Mouse (Mus musculus) layer of hippocampus, postnatal 10 days (tissue): ENCODE data around the gene Dusp19. TPM values are rescaled to one million over a fixed set of nuclear protein-coding genes. Genes with fewer than 3 reads are reported as not detected.
A peak's percentile ranks its signal among the peaks of the same experiment; 100 is the strongest.

Source experiments
- DNase-seq, 2 experiments: peaks; one replicate each; pipeline ENCODE4 v3.0.0; 2021; ENCODE audit warnings: low spot score in 2 of 2
- long read RNA-seq: library from polyadenylated mRNA; stranded (forward); transcript quantifications from one replicate; pipeline ENCODE4 v2.0.0, GENCODE M21; 2023
- total RNA-seq, 2 experiments: library from RNA; stranded (reverse); gene quantifications; 2 replicates each; pipeline ENCODE4 v1.2.3; 2021

Dusp19 gene
- total RNA-seq: 10 to 100 TPM; 18.4 to 21.1 TPM
- long read RNA-seq, transcript Dusp19-201 (4 exons, 1,632 nt): major isoform, 10 of 14 reads
- long read RNA-seq, partial matches to known transcripts: 0 of 14 reads
- long read RNA-seq, other reads (novel, unspliced or antisense): 3 of 14 reads

DNA sequence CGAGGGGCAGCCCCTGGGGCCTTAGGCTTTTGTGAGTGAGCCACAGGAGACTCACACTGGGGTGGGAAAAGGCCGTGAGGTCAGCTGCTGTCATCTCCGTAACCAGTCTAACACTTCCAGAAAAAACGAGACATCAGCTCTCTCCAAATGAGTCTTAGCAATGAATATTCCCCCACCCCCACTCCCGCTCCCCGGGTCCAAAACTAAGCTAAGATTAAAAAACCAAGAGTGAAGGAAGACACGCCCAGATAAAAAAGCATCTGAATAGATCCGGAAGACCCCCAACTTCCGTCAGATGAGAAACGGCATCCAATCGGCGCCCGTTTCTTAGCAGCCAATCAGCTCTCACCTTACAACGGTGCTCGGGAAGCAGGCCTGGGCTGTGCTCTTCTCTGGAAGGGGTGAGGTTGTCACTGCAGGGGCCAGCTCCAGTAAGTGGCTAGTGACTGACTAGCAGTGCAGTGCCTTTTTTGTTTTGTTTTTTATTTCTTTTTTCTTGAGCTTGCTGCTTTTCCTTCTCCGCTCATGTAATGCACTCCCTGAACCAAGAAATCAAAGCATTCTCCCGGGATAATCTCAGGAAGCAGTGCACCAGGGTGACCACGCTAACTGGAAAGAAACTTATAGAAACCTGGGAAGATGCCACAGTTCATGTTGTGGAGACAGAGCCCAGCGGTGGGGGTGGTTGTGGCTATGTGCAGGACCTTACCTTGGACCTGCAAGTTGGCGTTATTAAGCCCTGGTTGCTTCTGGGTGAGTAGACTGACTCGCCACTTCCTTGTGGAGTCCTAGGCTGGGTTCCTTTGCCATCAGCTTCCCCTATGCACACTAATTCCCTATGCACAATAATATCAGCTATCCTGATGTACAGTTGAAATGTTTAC lies at the start of gene Dusp19, which contains the start of gene Nup35:
Gene Dusp19, plus strand, starts transcription at position 192 of the 884 bp plus-strand sequence.
Gene Nup35, plus strand, starts transcription at position 383 of the 884 bp plus-strand sequence.
- DNase-seq: peak; percentile 98

DNA sequence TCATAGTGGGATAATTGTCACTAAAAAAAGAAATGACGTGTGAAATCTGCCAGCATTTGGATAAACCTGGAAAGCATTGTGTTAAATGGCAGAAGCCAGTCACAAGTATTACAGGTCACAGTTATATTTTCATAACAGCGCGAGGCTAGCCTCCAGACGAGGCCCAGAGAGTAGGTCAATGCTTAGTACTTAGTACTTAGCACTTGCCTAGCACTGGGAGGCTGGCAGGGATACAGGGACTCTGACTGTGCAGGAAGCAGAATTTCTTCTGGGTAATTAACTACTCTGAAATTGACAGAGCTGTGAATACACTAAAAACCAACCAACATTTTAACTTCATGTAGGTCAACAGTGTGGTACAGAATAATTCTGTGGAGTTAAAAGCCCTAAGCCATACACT lies 49.4 kb upstream of the Dusp19 start:
- no peak for DNase-seq

DNA sequence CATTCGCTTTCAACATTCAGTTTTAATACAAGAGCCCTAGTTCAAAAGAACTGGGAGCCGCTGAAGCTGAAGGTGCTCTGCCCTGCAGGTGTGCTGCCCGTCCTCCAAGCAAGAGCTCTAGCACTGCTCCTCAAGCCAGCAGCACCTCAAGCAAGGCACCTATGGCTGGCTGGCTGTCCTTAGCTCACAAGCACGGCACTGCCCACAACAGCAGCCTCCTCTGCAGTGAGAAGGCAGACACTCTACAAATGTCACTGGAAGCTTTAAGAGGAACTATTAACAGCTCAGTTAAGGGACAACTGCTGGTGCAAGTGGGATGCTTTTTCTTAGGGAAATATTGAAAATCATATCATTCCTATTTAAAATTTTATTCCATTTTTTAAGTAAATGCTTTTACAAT lies 46.2 kb upstream of the Dusp19 start:
- DNase-seq: peak in 1 of 2 experiments; percentile 9

DNA sequence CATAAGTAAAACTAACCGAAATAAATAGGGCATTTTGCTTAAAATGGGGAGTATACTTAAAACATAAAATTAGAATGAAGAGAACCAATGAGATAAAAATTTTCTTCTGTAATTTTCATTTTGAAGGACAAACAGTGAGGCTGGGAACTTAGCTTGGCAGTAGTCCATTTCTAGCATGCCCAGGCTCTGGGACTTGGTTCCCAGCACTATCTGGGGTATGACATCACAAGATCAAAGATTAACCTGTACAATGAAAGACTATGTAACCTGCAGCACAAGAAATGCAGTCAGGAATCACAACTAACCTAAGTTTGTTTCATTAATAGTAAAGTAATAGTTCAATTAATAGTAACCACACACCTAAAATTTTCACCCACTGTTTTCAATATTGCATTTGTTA lies 39.6 kb upstream of the Dusp19 start:
- DNase-seq: no peak

DNA sequence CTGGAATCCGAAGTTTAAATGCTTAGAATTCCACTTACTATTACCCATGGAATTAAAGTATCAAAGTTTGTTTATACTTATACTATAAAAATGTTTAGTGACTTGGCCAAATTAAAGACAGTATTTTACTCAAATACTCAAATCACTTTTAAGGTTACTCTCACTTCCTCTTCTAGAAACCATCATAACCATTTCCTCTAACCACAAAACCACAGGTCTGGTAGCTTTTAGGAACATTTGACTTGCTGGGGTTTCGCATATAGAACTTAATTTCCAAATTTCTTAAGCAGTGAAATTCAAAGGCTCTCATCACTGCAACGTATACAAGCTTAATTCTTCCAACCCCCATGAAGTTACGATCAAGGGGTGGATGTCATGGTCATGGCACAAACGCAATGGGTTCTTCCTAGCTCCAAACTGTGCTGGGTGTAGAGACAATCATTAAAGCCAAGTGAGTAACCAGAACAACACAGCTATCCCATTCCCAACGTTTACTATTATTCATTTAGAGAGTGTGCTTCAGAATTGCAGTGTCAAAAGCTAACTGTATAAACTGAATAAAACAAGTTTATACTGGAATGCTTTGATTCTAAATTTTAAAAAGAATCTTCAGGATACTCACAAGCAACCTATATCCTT lies 37.5 kb upstream of the Dusp19 start:
- DNase-seq: no peak

DNA sequence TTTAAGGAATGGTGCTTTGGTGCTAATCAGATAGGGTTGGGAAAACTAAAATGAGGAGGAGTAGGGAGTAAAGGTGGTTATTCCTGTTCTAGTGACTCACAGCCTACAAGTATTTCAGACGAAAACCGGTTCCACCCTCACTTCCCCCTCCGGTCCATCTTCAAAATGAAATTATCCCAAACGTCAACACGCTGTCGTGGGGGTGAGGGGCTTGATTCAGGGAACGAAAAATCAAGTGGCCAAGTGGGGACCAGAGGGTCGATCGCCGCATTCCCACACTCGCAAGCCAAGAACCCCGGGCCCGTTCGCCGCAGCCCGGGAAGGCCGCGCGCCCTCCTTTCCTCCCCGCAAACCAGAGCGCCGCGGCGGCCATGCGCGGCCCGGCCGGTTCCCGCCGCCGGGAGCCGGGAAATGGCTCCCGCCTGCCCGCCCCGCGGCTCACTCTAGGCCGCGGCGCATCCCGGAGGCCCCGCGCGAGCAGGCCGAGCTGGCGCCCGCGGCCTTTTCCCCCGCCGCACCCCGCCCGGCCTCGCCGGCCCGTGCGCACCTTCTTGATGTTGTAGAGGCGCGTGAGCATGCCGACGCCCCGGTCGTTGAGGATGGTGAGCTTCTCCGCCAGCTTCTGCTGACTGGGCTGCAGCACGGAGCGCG lies 36.4 kb upstream of the Dusp19 start:
- DNase-seq: peak; percentile 38 to 61

DNA sequence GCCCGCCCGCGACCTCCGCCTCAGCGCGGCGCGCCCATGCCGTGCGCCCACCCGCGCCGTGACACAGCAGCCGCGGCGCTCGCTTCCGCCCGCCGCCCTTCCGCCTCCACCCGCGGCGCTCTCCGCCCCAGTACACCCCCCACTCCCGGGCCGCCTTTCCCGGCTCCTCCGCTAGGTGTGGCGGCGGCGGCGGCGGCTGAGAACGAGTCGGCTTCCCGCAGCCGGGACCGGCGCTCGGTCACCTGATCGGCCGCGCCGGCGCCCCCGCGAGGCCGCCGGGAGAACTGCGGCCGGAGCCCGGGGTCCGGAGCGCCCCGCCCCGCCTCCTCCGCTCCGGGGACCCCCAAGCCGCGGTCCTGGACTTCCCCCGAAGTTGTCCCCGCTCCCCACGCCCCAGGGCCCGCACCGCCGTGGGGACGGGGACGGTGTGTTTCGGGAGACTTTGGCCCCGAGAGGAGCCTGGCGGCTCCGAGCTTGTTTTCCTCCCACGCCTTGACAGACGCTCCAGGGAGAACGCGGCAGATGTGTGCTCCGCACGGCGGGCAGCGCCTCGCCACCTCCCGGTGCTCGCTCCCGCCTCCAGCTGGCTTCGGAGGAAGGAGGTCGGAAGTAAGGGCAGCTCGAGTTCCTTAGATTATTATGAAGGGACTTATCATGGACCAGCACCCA lies 35.7 kb upstream of the Dusp19 start, which contains the start of gene Nckap1:
Gene Nckap1, minus strand, starts transcription at position 338 of the 669 bp plus-strand sequence.
- peak; percentile 90 to 96 for DNase-seq

DNA sequence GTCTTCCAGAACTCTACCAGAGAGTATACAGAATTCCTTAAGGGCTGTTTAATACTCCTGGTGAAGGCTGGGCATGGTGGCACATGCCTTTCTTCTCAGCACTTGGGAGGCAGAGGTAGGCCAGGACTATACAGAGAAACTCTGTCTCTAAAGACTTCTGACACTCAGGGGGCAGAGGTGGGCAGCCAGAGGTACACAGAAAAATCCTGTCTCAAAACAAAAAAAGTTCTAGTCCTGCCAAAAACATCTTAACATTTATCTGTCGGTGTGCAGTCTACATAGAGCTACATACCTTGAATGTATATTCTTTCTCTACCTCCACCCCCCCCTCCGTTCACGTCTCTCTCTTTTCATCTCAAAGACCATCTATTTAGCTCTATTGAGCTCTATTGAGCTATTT lies 34.5 kb upstream of the Dusp19 start:
- no peak for DNase-seq

DNA sequence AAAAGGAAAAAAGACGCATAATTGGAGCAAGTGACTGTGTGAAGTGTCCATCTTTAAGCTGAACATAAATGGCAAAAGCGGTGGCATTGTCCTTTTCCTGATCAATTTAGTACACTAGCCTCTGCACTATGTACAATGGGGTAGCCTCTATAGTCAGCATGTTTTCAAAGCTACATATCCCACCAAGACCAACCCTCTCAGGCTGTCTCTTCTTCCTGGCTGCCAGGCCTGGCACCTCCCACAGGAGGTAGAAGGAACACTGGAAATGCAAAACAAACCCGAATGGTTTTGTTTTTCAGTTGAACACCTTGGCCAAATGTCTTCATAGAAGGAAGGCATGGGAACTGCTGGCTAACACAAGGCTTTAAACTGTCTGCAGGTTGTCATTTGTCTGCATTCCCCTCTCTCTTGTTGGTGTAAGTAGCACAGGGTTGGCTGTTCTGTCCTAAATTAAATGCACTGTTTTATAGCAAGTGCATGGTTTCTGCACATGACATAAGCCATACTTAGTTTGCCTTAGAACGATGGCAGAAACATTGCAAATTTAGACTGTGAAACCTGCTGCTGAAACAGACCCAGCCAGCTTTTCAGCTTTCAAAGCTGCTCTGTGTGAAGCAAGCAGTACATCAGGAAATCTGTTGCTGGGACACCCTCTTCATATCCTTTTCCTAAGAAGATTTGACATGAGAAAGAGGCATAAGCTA lies 22.5 kb upstream of the Dusp19 start:
- peak; percentile 23 to 39 for DNase-seq

DNA sequence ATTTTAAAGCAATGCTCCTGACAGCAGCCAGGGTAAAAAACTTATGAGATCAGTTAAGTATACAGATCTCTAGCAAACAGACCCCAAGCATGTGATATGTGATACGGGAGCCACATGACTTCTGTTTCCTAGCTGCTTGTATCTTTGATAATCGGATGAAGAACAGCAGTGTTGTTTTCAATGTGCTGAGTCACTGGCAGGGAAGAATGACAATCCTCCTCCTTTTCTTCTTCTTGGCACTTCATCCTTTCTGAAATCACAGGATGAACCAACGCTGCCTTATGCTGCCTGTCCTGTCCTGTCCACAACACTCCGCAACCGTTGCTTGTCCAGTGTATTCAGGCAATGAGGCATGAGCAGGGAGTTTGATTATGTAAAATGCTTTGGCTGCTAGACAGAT lies 19.9 kb upstream of the Dusp19 start:
- no peak for DNase-seq

DNA sequence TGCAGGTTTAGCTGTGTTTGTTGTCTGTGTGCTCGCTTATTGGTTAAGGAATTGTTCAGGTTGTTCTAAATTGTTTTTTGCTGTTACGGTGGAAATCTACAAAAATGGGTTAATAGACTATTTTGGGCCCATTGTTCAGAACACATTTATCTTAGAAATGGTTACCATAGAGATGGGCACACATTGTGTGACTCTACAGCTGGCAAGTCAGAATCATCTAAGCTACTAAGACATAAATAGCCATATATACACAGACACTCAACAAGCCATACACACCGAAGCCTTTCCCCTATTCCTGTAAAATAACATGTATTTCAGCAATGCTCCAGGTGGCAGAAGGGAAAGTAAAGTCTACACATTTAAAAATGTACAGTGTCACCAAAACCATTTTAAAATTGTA lies 17.0 kb upstream of the Dusp19 start:
- DNase-seq: no peak

DNA sequence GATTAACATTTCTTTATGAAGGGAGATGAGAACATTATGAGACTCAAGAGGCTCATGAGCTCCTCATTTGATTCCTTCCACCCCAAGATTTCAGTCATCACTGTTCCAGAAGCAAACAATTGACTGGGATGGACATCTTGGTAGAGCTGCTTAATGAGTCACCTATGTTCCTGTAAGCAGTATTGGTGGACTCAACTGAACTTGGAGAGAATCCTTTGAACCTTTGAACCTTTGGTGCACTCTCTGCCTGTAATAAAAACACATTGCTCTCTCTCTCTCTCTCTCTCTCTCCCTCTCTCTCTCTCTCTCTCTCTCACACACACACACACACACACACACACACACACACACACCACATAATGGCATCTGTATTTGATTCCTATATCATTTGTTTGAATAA lies 16.2 kb upstream of the Dusp19 start:
- no peak for DNase-seq

DNA sequence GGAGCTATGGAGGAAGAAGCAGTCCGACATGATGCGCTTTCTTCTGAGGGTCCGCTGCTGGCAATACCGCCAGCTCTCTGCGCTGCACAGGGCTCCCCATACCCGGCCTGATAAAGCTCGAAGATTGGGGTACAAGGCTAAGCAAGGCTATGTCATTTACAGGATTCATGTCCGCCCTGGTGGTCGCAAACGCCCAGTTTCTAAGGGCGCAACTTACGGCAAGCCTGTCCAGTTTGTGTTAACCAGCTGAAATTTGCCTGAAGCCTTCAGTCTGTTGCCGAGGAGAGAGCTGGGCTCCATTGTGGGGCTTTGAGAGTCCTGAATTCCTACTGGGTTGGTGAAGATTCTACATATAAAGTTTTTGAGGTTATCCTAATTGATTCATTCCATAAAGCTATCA lies 14.1 kb upstream of the Dusp19 start:
- no peak for DNase-seq

DNA sequence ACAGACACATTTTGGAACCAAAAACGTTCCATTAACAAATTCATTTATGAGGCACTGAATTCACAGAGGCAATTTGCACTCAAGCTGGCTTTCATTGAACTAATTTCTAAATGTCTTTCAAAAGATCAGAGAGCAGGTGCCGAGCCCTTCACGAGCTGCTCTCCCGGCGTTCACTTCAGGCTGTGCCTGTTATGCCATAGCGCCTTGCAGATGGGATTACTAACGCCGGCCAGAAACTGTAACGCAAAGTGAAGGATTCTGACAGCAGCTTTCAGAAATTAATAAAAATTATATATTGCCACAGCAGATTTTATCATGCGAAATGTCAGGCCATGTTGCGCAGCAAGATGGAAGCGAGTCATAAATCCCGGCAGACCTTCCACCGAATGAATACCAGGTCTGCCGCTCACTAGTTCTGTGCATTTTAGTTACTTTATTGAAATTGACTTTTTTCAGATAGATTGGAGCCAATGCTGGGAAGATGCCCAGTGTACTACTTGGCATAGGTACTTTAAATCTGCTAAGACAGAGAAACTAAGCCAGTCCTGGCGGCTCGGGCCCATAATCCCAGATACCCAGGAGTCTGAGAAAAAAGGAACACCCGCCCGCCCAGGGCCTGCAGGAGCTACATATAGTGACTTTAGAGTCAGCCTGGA lies 12.9 kb upstream of the Dusp19 start:
- peak; percentile 47 to 55 for DNase-seq

DNA sequence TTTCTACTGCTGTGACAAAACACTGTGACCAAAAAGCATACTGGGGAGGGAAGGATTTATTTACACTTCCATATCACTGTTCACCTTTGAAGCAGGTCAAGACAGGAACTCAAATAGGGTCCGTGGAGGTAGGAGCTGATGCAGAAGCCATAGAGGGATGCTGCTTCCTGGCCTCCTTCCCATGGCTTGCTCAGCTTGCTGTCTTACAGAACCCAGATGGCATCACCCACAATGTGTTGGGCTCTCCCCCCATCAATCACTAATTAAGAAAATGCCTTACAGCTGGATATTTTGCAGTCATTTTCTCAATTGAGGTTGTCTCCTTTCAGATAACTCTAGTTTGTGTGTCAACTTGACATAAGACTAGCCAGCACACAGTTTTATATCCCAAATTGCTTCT lies 4.6 kb upstream of the Dusp19 start:
- DNase-seq: peak in 1 of 2 experiments; percentile 35

DNA sequence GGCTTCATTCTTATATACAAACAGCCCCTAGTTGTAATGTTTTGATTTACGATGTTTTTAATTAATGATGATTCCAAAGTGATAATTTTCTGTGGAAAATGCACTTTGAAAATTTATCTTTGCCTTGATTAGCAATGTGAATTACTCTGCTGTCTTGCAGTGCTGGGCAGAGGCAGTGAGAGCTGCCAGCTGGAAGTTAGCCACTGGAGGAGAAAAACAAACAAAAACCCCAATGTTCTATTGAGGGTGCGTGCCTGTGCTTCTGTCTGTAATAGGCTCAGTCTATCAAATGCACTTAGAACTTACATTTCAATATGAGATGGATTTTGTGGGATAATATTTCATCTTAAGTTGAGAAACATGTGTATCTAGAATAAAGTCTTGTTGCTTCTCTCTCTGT lies 4.0 kb upstream of the Dusp19 start:
- peak; percentile 40 to 68 for DNase-seq

DNA sequence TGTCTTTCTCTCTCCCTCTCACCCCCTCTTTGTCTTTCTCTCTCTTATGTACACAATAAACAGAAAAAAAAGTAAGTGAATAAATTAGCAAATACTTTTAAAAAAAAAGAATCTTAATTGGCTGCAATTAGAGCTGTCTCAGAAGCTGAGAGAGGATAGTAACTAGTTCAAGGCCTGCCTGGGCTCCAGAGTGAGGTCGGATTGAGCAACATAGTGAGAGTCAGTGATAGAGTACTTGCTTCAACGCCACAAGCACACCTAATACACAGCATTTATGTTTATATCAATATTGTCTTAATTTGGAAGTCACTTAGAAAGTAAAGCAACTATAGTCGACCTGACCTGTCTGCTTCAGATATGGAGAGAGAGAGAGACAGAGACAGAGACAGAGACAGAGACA lies 2.1 kb downstream of the Dusp19 start:
- DNase-seq: no peak

DNA sequence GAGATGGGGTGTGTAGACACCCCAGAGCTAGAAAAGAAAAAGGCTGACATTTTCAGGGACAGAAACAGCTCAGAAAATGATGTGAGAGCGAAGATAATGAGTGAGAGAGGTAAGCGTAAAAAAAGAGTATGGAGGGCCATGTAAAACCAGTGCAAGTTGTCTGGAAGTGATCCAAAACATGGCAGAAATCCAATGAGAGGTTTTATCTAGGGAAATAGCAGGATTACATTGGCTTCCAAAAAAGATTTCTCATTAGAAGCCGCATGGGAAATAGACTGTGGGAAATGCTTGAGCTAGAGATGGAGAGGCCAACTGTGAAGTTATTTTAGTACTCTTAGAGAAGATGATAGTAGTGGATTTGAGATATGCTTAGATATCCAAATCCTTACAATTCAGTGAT lies 5.1 kb downstream of the Dusp19 start:
- no peak for DNase-seq

DNA sequence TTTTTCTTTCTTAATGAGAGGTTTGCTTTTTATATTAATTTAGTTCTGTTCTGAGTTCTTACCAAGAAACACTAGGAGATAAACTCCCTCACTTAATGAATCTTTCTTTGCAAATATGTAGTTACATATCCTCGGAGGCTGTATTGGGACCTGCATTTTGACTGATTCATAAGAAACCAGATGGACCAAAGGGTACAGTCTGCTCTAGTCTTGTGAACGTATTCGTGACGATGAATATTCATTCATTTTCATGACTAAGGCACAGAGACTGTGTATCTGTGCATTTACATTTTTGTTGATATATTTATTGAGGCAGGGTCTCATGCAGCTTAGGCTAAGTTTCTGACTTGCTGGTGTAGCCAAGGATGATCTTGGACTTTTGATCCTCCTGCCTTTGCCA lies 7.7 kb downstream of the Dusp19 start:
- DNase-seq: no peak
